Mouse (Mus musculus): Measurements from ENCODE around the gene Ift22.
A peak's percentile ranks its signal among the peaks of the same experiment; 100 is the strongest.

Gene Ift22

GRCm38 (mm10) chr5:136907991-136908857 is at the start of gene Ift22:
Gene Ift22, plus strand, starts transcription at chr5:136908150.
- DNase-seq (ENCODE audit: low read depth), result peak; percentile 82

DNA sequence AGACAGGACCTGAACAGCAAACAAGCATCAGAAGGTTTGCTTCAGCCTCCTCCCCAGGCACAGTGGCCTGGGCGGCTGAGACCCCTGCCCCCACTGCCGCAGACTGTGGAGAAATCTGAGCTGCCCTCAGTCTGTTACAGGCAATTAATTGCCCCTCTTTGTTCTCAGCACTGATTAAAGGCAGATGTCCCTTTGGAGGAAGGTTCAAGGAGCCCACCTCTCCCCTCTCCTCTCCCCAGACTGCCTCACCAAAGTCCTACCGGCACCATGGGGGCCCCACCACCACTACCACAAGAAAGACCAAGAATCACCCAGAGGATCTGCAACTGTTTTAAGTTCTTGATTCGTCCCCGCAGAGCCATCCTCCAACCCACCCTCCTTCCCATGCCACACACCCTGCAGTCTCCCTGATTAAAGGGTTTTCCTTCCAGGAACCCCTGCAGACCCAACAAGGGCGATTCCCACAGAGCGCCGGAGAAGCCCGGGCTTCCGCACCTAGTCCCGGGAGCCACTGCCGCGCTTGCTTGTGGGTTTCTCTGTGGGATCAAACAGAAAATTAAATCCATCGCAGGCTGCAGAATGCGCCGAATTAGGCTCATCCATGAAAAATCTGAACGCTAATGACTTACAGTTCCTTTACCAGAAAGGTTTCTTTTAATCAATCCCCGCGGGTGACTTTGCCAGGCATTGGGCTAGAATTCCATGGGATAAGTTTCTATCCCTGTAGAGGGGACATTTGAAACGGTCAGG is 46.6 kb upstream of the Ift22 start:
- DNase-seq (ENCODE audit: low read depth), result no peak

DNA sequence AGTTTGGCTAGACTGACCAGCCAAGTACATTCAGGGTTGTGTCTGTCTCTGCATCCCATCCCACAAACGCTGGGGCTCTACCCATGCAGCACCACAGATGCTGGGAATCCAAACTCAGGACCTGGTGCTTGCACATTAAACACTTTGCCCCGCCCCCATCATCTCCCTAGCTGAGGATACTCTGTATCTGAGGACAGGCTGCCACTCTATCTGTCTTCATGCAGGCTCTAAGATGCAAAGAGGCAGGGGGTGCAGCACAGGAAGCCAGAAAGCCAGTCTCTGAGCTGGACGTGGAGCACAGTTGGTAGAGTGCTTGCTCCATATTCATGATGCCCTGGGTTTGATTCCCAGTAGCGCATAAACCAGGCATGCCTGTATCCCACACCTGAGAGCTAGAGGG is 45.1 kb upstream of the Ift22 start:
- DNase-seq (ENCODE audit: low read depth), result no peak

DNA sequence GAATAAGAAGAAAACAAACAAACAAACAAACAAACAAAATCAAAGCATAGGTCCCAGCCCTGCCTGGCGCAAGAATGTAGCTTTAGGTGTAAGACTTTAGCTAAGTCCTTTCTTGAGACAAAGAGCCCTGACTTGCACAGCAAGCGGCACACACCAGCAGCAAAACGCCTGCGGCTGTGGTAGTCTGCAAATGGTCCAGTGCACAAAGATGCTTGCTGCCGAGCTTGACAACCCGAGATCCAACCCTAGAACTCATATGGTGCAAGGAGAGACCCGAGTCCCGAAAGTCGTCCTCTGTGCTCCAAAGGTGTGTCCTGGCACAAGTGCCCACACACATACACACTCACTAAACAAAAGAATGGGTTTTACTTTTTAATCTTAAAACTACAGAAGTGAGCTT is 44.7 kb upstream of the Ift22 start:
- no peak for DNase-seq (ENCODE audit: low read depth)

DNA sequence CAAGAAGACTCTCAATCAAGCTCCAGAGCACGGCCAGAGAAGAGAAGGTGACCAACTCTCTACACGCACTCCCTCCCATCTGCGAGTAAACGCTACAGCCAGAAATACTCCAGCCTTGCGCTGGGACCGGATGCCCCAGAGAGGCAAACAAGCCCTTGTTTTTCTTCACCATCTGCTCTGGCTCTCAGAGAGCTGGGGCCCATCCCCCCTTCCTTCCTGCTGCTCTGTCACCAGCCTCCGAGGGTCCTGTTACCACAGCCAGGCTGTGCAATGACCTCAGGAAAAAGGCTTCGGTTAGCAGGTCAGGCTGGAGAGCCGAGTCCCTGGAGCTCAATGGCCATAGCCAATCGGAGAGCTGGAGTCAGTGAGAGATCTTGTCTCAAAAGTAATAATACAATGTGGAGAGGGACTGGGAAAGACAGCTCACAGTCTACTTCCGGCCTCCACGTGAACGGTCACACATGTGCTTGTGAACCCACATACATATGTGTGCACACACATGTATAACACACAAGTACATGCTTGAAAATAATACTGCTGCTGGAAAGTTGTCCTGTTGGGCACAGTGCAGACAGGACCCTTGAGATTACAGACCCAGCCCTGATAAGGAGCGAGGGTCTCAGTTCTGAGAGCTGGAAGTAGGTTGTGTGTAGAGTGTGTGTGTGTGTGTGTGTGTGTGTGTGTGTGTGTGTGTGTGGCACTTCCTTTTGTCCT is 43.8 kb upstream of the Ift22 start:
- DNase-seq (ENCODE audit: low read depth), result no peak

- DNase-seq (ENCODE audit: low read depth), result no peak
Observed at GRCm38 (mm10) chr5:136867706-136868105, 40.2 kb upstream of the Ift22 start.

DNA sequence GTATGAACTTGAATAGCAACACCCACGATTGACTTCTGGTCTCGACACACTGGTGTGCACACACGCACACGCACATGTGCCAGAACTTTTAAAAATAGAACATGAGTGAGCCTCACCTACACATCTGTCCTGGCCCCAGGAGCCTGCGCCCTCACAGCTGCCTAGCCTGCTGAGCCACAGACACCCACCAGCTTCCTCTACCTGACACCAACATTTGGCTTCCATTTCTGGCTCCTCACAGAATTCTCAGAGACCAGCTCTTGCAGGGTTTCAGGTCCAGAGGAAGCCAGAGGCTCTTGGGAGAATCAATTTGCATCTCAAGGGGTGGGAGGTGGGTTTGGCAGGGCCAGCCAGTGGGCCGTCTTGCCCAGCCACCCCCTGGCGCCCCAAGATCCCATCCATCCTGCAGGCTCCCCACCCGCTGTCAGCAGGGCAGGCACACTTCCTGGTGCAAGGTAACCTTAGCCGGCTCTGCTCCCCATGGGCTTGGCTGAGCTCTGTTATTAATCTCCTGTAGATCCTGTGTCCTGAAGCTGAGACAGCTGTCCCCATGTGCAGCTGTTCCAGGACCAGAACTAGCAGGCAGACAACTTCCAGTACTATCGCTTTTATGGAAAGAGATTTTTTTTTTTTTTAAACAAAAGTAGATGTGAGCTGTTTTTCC is 38.4 kb upstream of the Ift22 start:
- no peak for DNase-seq (ENCODE audit: low read depth)

GRCm38 (mm10) chr5:136872417-136872816 is 35.5 kb upstream of the Ift22 start:
- DNase-seq (ENCODE audit: low read depth), result no peak

- no peak for DNase-seq (ENCODE audit: low read depth)
Observed at GRCm38 (mm10) chr5:136874271-136874670, 33.7 kb upstream of the Ift22 start.

DNA sequence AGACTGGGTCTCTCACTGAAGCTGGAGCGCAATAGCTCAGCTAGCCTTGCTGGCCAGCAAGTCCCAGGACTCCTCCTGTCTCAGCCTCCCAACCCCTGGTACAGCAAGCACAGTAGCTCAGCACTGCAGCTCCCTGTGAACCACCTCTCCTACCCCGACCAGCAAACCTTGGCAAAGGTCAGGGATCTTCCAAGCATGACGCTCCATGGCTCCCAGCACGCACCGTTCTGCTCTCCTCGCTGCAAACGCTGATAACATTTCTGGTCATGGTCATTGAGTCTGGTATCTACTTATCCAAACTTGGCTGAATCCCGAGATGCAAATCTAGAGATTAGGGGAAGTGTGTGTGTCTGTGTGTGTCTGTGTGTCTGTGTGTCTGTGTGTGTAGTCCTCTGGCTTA is 27.8 kb upstream of the Ift22 start:
- DNase-seq (ENCODE audit: low read depth), result no peak

- no peak for DNase-seq (ENCODE audit: low read depth)
Observed at GRCm38 (mm10) chr5:136881380-136882009, 26.5 kb upstream of the Ift22 start.

- DNase-seq (ENCODE audit: low read depth), result no peak
Observed at GRCm38 (mm10) chr5:136882055-136882787, 25.7 kb upstream of the Ift22 start.

DNA sequence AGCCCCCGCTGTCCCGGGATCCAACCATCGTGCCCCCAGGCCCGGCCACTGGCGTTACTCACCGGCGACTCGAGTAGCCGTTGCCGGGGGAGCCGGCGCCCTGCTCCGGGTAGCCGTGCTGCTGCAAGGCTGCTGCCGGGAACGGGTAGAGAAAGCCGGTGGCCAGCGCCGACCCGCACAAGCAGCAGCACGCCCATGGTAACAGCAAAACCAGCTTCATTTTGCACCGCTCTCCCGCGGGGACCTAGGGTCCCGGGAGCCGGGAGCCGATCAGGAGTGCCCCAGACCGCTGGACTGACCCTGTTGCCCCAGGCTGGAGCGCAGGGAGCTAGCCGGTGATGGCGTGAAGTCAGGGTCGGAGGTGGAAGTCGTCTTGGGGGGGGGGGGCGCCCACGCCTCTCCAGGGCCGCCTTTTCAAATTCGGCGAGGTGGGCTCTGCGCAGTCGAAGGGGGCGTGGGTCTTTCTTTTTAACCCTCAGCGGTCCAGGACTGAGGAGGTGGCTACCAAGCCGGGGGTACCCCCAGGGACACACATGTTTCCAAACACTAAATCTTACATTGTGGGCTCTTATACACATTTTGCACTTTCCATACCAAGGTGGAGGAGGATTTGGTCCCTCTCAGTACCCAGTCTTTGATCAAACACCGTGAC is 25.0 kb upstream of the Ift22 start, which contains the start of gene Col26a1:
Gene Col26a1 (minus strand): TSS at position 422 of the 652 bp plus-strand sequence.
- DNase-seq (ENCODE audit: low read depth), result no peak

- DNase-seq (ENCODE audit: low read depth), result no peak
Observed at GRCm38 (mm10) chr5:136886957-136887356, 21.0 kb upstream of the Ift22 start.

DNA sequence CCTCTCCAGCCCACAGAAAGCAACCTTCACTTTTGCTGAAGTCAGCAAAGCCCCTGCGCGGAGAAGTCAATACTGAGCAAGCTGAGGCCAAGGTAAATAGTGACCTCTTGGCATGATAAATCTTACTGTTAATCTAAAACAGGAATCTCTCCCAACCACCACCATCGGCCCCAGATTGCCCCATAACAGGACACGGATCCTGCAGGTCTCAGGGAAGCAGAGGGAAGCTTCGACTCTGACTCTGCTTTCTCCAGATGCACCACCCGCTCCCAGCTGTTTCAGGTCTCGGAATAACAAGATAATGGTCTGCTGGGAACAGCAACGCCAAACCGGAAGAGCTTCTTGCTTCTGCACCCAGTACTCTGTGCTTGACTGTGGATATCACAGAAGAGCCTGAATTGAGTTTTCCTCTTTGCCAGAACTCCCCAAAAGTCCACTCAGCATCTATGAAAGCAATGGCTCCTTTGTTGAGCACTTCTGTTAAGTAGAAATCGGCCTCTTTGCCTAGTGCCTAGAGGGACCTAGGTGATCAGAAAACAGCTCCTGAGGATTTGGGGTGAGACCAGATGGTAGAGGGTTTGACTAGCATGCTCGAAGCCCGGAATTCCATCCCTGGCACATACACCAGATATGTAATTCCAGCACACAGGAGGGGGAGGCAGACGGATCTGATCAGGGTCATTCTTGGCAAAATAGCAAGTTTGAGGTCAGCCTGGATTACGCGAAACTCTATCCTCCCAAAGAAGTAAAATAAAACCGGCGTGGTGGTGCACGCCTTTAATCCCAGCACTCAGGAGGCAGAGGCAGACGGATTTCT is 19.2 kb upstream of the Ift22 start:
- no peak for DNase-seq (ENCODE audit: low read depth)

DNA sequence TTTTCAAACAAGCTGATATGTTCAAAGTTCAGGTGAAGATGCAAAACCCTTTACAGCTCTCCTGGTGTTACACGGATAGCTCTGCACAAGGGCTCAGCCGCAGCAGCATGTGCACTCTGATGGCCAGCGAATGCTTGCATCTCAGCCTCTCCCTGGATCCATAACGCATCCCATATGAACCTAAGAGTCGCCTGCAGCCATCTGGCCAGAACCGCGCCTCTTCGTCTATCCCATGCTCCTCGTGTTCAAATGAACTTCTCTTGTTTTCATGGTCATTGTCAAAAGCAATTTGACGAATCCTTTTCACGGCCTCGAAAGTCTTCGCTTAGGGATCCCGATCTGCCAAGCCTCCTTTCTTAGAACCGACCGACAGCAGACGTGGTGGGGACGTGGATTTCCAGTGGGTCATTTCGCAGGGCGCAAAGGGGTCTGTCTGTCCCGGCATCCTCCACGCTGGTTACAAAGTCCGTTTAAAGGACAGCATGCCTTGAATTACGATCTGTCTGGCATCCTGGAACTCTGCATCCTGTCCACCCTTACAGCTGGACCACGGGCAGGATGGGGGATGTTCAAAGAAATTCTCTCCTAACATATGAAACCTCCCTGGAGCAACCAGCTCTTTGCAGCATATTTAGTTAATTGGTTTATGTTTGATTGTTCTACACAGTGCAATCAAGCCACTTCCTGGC is 13.0 kb upstream of the Ift22 start:
- no peak for DNase-seq (ENCODE audit: low read depth)

- no peak for DNase-seq (ENCODE audit: low read depth)
Observed at GRCm38 (mm10) chr5:136895529-136895963, 12.4 kb upstream of the Ift22 start.

- DNase-seq (ENCODE audit: low read depth), result no peak
Observed at GRCm38 (mm10) chr5:136904621-136905020, 3.3 kb upstream of the Ift22 start.

DNA sequence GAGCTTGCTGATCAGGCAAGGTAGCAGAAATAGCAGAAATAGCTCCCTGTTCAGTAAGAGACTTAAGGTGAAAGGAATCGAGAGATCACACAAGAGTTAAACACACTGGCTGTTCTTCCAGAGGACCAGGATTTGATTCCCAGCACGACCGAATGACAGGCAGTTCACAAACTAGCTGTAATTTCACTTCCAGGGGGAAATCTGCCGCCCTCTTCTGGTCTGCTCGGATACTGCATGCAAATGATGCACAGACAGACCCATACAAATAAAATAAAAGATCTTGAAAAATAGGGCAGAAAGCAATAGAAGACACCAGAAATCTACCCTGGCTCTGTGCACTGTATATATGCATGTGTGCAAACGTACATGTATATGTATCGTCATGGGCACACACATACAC is 2.3 kb upstream of the Ift22 start:
- no peak for DNase-seq (ENCODE audit: low read depth)

Measured in fibroblast of lung, adult 2 months (primary cell).